Mouse (Mus musculus) G1E (cell line): ENCODE data around the gene Wwox. TPM values are rescaled to one million over a fixed set of nuclear protein-coding genes. Genes with fewer than 3 reads are reported as not detected.

Source experiments
- ATAC-seq: 2 replicates; pipeline ENCODE4 v1.8.0; 2016; ENCODE audit warnings: mild to moderate bottlenecking; ENCODE audit not compliant: insufficient number of reproducible peaks, poor library complexity, low FRiP score, severe bottlenecking; ENCODE audit errors: extremely low read depth
- DNase-seq: peaks from one replicate; pipeline ENCODE4 v3.0.0; 2012; ENCODE audit warnings: low spot score
- H3K27me3 ChIP-seq: 2 replicates; pipeline ENCODE4 v1.6.1; 2012; ENCODE audit warnings: mild to moderate bottlenecking, low read length, inconsistent platforms; ENCODE audit not compliant: insufficient read depth
- H3K36me3 ChIP-seq: replicated peaks from 2 replicates; pipeline ENCODE3; 2012; ENCODE audit warnings: mild to moderate bottlenecking, inconsistent platforms
- H3K4me1 ChIP-seq: 2 replicates; pipeline ENCODE4 v1.6.1; 2012; ENCODE audit warnings: low read depth, low read length, inconsistent platforms, mixed read lengths; ENCODE audit not compliant: insufficient read depth
- H3K4me3 ChIP-seq: 2 replicates; pipeline ENCODE4 v1.5.1; 2012; ENCODE audit warnings: low read depth, mild to moderate bottlenecking, inconsistent platforms, low read length, moderate library complexity, mixed read lengths
- H3K9me3 ChIP-seq: replicated peaks from 2 replicates; pipeline ENCODE4 v1.6.1; 2012; ENCODE audit warnings: inconsistent platforms
- CTCF ChIP-seq: IDR thresholded peaks from 2 replicates; pipeline ENCODE4 v1.5.1; 2012; ENCODE audit warnings: low read depth, low read length, inconsistent platforms, mixed read lengths
- GATA1 ChIP-seq: IDR thresholded peaks from 2 replicates; pipeline ENCODE4 v1.6.1; 2012; ENCODE audit warnings: borderline replicate concordance, low read length, inconsistent platforms, mixed read lengths
- GATA2 ChIP-seq: IDR thresholded peaks from 2 replicates; pipeline ENCODE4 v1.6.1; 2012; ENCODE audit warnings: low read depth, low read length, inconsistent platforms, borderline replicate concordance
- POLR2AphosphoS5 ChIP-seq: IDR thresholded peaks from 2 replicates; pipeline ENCODE4 v1.6.1; 2012; ENCODE audit warnings: low read depth, low read length, inconsistent platforms; ENCODE audit not compliant: insufficient replicate concordance
- TAL1 ChIP-seq: conservative IDR thresholded peaks from 2 replicates; pipeline ENCODE4 v1.6.1; 2012; ENCODE audit warnings: low read depth, low read length, inconsistent platforms, mixed read lengths
- polyA plus RNA-seq: library from polyadenylated mRNA; stranded (reverse); fragments of >175 nt; gene quantifications from 2 replicates; pipeline ENCODE4 v1.2.3, GENCODE M21; 2012
- total RNA-seq, 2 experiments: library from RNA; stranded (forward) in 1 of 2; stranded (reverse) in 1 of 2; fragments of 200-1000 nt in 1 of 2; fragments of >200 nt in 1 of 2; fragmentation: Nextera tagmentation in 1 of 2; gene quantifications; 2 replicates each; pipeline ENCODE4 v1.2.3; 2014 to 2017

Wwox gene
- total and polyA plus RNA-seq, 3 experiments, result 5.8 to 33.9 (median 7.2) TPM

GRCm38 (mm10) chr8:115222545-115222944 lies 783.1 kb downstream of the Wwox start:
- Histone ChIP-seq H3K27me3 (no peaks in the 10 kb centered on the region), H3K4me1 (no peaks in the 10 kb centered on the region), H3K36me3 (no peaks in the 10 kb centered on the region), H3K4me3 (no peak overlapping the region), H3K9me3 (peaks cover 74% of the 10 kb centered on the region)
- no peak for TF ChIP-seq GATA2
- no peak for TF ChIP-seq CTCF
- TF ChIP-seq GATA1, result no peak
- TF ChIP-seq TAL1, result no peak
- no peak for TF ChIP-seq POLR2AphosphoS5
- ATAC-seq (no peak), DNase-seq (no peak)

GRCm38 (mm10) chr8:115226781-115227583 lies 787.5 kb downstream of the Wwox start:
- no peaks in the 10 kb centered on the region for H3K36me3 ChIP-seq
- H3K4me1 ChIP-seq, result no peaks in the 10 kb centered on the region
- no peak overlapping the region for H3K4me3 ChIP-seq
- DNase-seq, result no peak
- no peaks in the 10 kb centered on the region for H3K27me3 ChIP-seq
- TF ChIP-seq POLR2AphosphoS5 (no peak), GATA1 (no peak), GATA2 (no peak), CTCF (no peak), TAL1 (no peak)
- peaks cover 73% of the 10 kb centered on the region for H3K9me3 ChIP-seq
- ATAC-seq, result no peak

DNA sequence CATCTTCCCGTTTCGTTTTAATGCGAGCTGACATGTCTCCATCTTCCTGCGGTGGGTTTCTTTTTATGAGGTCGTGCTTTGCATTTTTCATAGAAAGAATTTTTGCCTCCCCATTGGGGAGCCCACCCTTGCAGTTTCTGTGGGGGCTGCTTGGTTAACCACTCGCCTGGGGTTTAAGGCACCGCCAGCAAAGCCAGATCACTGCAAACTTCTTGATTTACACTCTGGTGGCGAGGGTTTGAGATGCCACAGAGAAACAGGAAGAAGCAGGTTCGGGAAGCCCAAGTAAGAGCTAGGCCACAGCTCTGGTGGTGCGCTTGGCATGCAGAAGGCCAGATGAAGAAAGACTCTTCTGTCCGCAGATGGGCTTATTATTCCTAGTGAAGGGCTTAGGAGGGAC lies 789.4 kb downstream of the Wwox start:
- no peak overlapping the region for H3K4me3 ChIP-seq
- H3K27me3 ChIP-seq, result no peaks in the 10 kb centered on the region
- no peaks in the 10 kb centered on the region for H3K4me1 ChIP-seq
- DNase-seq (no peak), ATAC-seq (no peak)
- no peaks in the 10 kb centered on the region for H3K36me3 ChIP-seq
- no peak for TF ChIP-seq GATA1
- TF ChIP-seq CTCF, result no peak
- no peak for TF ChIP-seq TAL1
- no peak for TF ChIP-seq POLR2AphosphoS5
- TF ChIP-seq GATA2, result no peak
- peaks cover 70% of the 10 kb centered on the region for H3K9me3 ChIP-seq

DNA sequence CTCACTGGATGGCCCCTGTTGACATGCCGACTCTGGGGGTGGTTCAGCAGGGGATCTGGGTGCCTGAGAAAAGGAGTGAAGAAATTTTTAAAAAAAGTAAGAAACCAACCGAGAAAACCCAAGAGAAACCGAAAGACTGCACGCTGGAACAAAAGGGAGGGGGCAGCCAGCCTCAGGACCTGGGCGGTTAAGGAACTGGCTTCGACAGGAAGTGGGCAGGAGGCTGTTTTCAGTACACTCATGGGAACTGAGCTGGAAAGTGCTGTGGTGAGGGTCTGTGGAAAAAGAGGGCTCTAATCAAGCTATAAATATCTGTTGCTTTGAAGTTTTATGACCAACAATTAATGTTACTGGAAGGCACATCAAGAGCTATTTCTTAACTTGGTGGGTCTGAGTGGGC lies 794.6 kb downstream of the Wwox start:
- Histone ChIP-seq H3K27me3 (no peaks in the 10 kb centered on the region), H3K4me1 (no peaks in the 10 kb centered on the region), H3K4me3 (no peak overlapping the region), H3K36me3 (no peaks in the 10 kb centered on the region), H3K9me3 (peaks cover 65% of the 10 kb centered on the region)
- DNase-seq (no peak), ATAC-seq (no peak)
- TF ChIP-seq GATA2 (no peak), TAL1 (no peak), CTCF (no peak)

GRCm38 (mm10) chr8:115237596-115237995 lies 798.1 kb downstream of the Wwox start:
- H3K4me1 ChIP-seq, result no peaks in the 10 kb centered on the region
- H3K27me3 ChIP-seq, result no peaks in the 10 kb centered on the region
- DNase-seq (no peak), ATAC-seq (no peak)
- no peak for TF ChIP-seq GATA2
- H3K4me3 ChIP-seq, result no peak overlapping the region
- peaks cover 59% of the 10 kb centered on the region for H3K9me3 ChIP-seq
- H3K36me3 ChIP-seq, result no peaks in the 10 kb centered on the region

GRCm38 (mm10) chr8:115243465-115244027 lies 804.1 kb downstream of the Wwox start:
- peaks cover 60% of the 10 kb centered on the region for H3K9me3 ChIP-seq

GRCm38 (mm10) chr8:115249688-115250366 lies 810.4 kb downstream of the Wwox start:
- Histone ChIP-seq H3K4me3 (no peak overlapping the region), H3K27me3 (no peaks in the 10 kb centered on the region), H3K9me3 (peaks cover 81% of the 10 kb centered on the region), H3K4me1 (no peaks in the 10 kb centered on the region), H3K36me3 (no peaks in the 10 kb centered on the region)
- TF ChIP-seq GATA1 (no peak), CTCF (no peak), POLR2AphosphoS5 (no peak), TAL1 (no peak), GATA2 (no peak)
- DNase-seq (no peak), ATAC-seq (no peak)

More at GRCm38 (mm10) chr8:115243465-115244027, 804.1 kb downstream of the Wwox start:
- Histone ChIP-seq H3K4me1 (no peaks in the 10 kb centered on the region), H3K36me3 (no peaks in the 10 kb centered on the region), H3K27me3 (no peaks in the 10 kb centered on the region), H3K4me3 (no peak overlapping the region)
- TF ChIP-seq CTCF, result no peak
- TF ChIP-seq GATA2, result no peak
- TF ChIP-seq POLR2AphosphoS5, result no peak
- no peak for TF ChIP-seq TAL1
- no peak for TF ChIP-seq GATA1
- DNase-seq, result no peak
- ATAC-seq, result no peak
